Mouse (Mus musculus): ENCODE measurements around the gene 2610042L04Rik. TPM values are rescaled to one million over a fixed set of nuclear protein-coding genes. Genes with fewer than 3 reads are reported as not detected.
"Not testable (repeated sequence)": the region's sequence is repeated elsewhere in the genome, so short reads cannot be mapped to it uniquely, and the experiment has no call there.

Gene 2610042L04Rik
- polyA plus RNA-seq (2017; shearing (Covaris generic)), result 10 to 100 TPM in 1 of 2 experiments, 1 to 10 TPM in 1; 5.8 to 12.6 TPM

- ATAC-seq, result not testable (repeated sequence)
These were observed at the start of gene 2610042L04Rik for GRCm38 (mm10) chr14:4334476-4335080. TSS of gene 2610042L04Rik (plus strand) at chr14:4334763.

GRCm38 (mm10) chr14:4316983-4317382 lies 17.6 kb upstream of the 2610042L04Rik start, which contains the start of gene Gm3149:
TSS of gene Gm3149 (plus strand) at chr14:4317283.
- ATAC-seq, result not testable (repeated sequence)

- not testable (repeated sequence) for ATAC-seq
These were observed 943 bp downstream of the 2610042L04Rik start for GRCm38 (mm10) chr14:4335506-4335905.

- ATAC-seq, result not testable (repeated sequence)
These were observed 34.4 kb downstream of the 2610042L04Rik start for GRCm38 (mm10) chr14:4368991-4369390.

- not testable (repeated sequence) for ATAC-seq
These were observed 35.1 kb downstream of the 2610042L04Rik start for GRCm38 (mm10) chr14:4369691-4370090.

- ATAC-seq, result not testable (repeated sequence)
These were observed 43.3 kb downstream of the 2610042L04Rik start for GRCm38 (mm10) chr14:4377871-4378270.

GRCm38 (mm10) chr14:4385606-4386005 lies 51.0 kb downstream of the 2610042L04Rik start:
- not testable (repeated sequence) for ATAC-seq

- not testable (repeated sequence) for ATAC-seq
These were observed 58.4 kb downstream of the 2610042L04Rik start for GRCm38 (mm10) chr14:4392841-4393530.

- not testable (repeated sequence) for ATAC-seq
These were observed 62.7 kb downstream of the 2610042L04Rik start, which contains the start of gene Gm3159 for GRCm38 (mm10) chr14:4397226-4397625. TSS of gene Gm3159 (plus strand) at chr14:4397526.

- not testable (repeated sequence) for ATAC-seq
These were observed 64.1 kb downstream of the 2610042L04Rik start for GRCm38 (mm10) chr14:4398624-4399023.

- ATAC-seq, result not testable (repeated sequence)
These were observed 65.7 kb downstream of the 2610042L04Rik start for GRCm38 (mm10) chr14:4400115-4400789.

- not testable (repeated sequence) for ATAC-seq
These were observed 66.7 kb downstream of the 2610042L04Rik start for GRCm38 (mm10) chr14:4401245-4401644.

GRCm38 (mm10) chr14:4403840-4404239 lies 69.3 kb downstream of the 2610042L04Rik start:
- ATAC-seq, result not testable (repeated sequence)

Other genes starting within 250 kb of the 2610042L04Rik start
- gene Gm8108, start 224.2 kb upstream of the 2610042L04Rik start, polyA plus RNA-seq (2017; shearing (Covaris generic)), result 1 to 10 TPM; 1.6 to 4.8 TPM
- not detected for gene Gm3127, start 169.7 kb upstream of the 2610042L04Rik start, polyA plus RNA-seq (2017; shearing (Covaris generic))
- gene Gm2974, start 152.2 kb upstream of the 2610042L04Rik start, polyA plus RNA-seq (2017; shearing (Covaris generic)), result 1 to 10 TPM; 2.0 to 3.4 TPM
- gene Gm3138, start 85.1 kb upstream of the 2610042L04Rik start, polyA plus RNA-seq (2017; shearing (Covaris generic)), result not detected
- not detected for gene Gm3149, start 17.5 kb upstream of the 2610042L04Rik start, polyA plus RNA-seq (2017; shearing (Covaris generic))
- gene Gm3159, start 62.8 kb downstream of the 2610042L04Rik start, polyA plus RNA-seq (2017; shearing (Covaris generic)), result not detected
- gene Gm3164, start 80.7 kb downstream of the 2610042L04Rik start, polyA plus RNA-seq (2017; shearing (Covaris generic)), result 1 to 10 TPM; 4.2 to 6.2 TPM
- gene Gm3173, start 96.2 kb downstream of the 2610042L04Rik start, polyA plus RNA-seq (2017; shearing (Covaris generic)), result not detected
- gene Gm3182, start 147.0 kb downstream of the 2610042L04Rik start, polyA plus RNA-seq (2017; shearing (Covaris generic)), result not detected
- gene Gm3047, start 220.6 kb downstream of the 2610042L04Rik start, polyA plus RNA-seq (2017; shearing (Covaris generic)), result not detected

Data from CD4-positive, CD25-positive, alpha-beta regulatory T cell, adult 4 months (primary cell).